Mouse (Mus musculus): ENCODE measurements around the gene Defb41.
"Not testable (repeated sequence)": the region's sequence is repeated elsewhere in the genome, so short reads cannot be mapped to it uniquely, and the experiment has no call there.

DNA sequence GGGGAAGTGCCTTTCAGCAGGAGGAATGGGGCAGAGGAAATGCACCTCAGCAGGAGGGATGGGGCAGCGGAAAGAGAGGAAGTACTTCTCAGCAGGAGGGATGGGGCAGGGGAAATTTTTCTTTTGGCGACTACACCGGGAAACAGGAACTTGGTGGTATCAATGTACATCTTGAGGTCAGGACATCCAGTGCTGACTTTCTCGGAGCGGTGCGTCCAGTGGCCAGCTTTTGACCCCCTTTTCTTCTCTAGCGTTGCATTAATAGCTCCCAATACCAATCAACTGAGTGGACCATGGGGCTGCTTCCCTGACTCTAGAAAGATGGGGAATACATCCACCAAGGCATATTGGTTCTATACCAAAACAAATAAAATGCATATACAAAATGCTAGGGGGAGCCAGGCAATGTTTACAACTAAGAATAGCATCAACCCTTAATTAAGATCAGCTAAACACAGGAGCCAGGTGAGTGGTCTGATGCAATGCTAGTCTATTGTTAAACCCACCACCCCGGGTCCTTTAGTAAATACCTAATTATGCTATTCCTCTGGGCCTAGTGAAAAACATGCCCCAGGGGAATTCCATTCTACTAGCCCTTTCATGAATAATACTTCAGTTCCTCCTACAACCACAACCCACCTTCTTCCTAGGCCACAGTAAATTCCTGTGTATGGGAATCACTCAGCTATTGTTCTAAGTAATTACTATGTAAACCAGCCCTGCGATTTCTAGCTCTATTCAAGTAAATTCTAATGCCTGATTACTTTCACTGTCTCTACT is 18.9 kb downstream of the Defb41 start:
- not testable (repeated sequence) for TF ChIP-seq CTCF (IDR thresholded peaks at IDR 0.05; ENCODE audit: control insufficient read depth, insufficient read depth, low read length); POLR2A (IDR thresholded peaks at IDR 0.05; ENCODE audit: borderline replicate concordance, control insufficient read depth, low read depth, low read length)

Measured in bone marrow, adult 2 months (tissue).